Mouse (Mus musculus) frontal cortex, postnatal 25 days (tissue): ENCODE measurements around the gene Susd1.
A peak's percentile ranks its signal among the peaks of the same experiment; 100 is the strongest.

ENCODE experiments used
- DNase-seq, 2 experiments: peaks; one replicate each; pipeline ENCODE4 v3.0.0; 2022; ENCODE audit warnings: low spot score in 2 of 2

The Susd1 gene

GRCm38 (mm10) chr4:59437990-59438854 lies at the start of gene Susd1:
TSS of gene Susd1 (minus strand) at chr4:59438633.
- DNase-seq, result peak; percentile 41 to 51

GRCm38 (mm10) chr4:59471306-59471705 lies 32.9 kb upstream of the Susd1 start:
- no peak for DNase-seq

- no peak for DNase-seq
These were observed 27.0 kb upstream of the Susd1 start for GRCm38 (mm10) chr4:59465449-59465848.

- DNase-seq, result no peak
These were observed 26.2 kb upstream of the Susd1 start for GRCm38 (mm10) chr4:59464661-59465060.

GRCm38 (mm10) chr4:59462494-59462893 lies 24.1 kb upstream of the Susd1 start:
- peak in 1 of 2 experiments; percentile 43 for DNase-seq

- no peak for DNase-seq
These were observed 22.8 kb upstream of the Susd1 start for GRCm38 (mm10) chr4:59461116-59461727.

GRCm38 (mm10) chr4:59459216-59459955 lies 21.0 kb upstream of the Susd1 start:
- DNase-seq, result no peak

GRCm38 (mm10) chr4:59457941-59458340 lies 19.5 kb upstream of the Susd1 start:
- no peak for DNase-seq

GRCm38 (mm10) chr4:59457091-59457490 lies 18.7 kb upstream of the Susd1 start:
- DNase-seq, result no peak

GRCm38 (mm10) chr4:59455465-59455864 lies 17.0 kb upstream of the Susd1 start:
- no peak for DNase-seq

- no peak for DNase-seq
These were observed 15.6 kb upstream of the Susd1 start for GRCm38 (mm10) chr4:59454046-59454445.

GRCm38 (mm10) chr4:59452503-59452933 lies 14.1 kb upstream of the Susd1 start:
- no peak for DNase-seq

GRCm38 (mm10) chr4:59450906-59451305 lies 12.5 kb upstream of the Susd1 start:
- no peak for DNase-seq

- DNase-seq, result no peak
These were observed 11.9 kb upstream of the Susd1 start for GRCm38 (mm10) chr4:59450234-59450854.

- no peak for DNase-seq
These were observed 8.9 kb upstream of the Susd1 start for GRCm38 (mm10) chr4:59447296-59447695.

- DNase-seq, result no peak
These were observed 7.1 kb upstream of the Susd1 start for GRCm38 (mm10) chr4:59445516-59445915.

GRCm38 (mm10) chr4:59444994-59445393 lies 6.6 kb upstream of the Susd1 start:
- no peak for DNase-seq

GRCm38 (mm10) chr4:59444085-59444484 lies 5.7 kb upstream of the Susd1 start:
- DNase-seq, result no peak

GRCm38 (mm10) chr4:59441265-59441664 lies 2.8 kb upstream of the Susd1 start:
- no peak for DNase-seq

GRCm38 (mm10) chr4:59439960-59440359 lies 1.5 kb upstream of the Susd1 start:
- DNase-seq, result no peak

GRCm38 (mm10) chr4:59439041-59439440 lies 608 bp upstream of the Susd1 start:
- no peak for DNase-seq

GRCm38 (mm10) chr4:59435951-59436350 lies 2.5 kb downstream of the Susd1 start:
- DNase-seq, result no peak
